Mouse (Mus musculus) telencephalon, adult 2 months (tissue): ENCODE data around the gene Sec61g.
"Not testable (repeated sequence)": the region's sequence is repeated elsewhere in the genome, so short reads cannot be mapped to it uniquely, and the experiment has no call there.

Experiments
- DNase-seq: peaks from one replicate; pipeline ENCODE4 v3.0.0-alpha.2; 2011; ENCODE audit warnings: low read depth, low spot score

Gene Sec61g

DNA sequence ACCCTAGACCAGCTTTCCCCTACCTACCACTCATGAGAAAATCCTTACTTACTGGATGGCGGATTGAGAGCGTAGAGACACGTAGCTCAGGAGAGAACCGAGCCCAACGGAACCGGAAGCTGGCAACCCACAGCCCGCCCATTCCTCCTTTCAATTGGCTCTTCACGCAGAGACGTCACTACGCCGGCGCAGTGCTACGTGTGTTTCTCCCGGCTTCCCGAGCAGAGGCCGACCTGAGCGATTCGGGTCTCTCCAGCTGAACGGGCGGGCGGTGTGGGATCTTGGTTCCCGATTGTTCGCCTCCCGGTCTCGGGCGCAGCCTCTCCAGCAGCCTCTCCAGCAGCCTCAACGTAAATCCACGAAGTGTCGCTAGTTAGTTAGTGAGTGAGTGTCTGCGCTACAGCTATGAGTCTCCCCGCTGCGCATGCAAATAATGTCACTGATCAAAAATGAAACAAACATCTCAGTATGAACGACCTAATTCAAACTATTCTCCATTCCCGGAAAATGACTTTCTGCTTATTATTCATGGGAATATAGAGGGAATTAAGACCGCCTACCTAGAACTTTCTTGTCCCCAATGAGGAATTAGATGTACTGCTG, at the start of gene Sec61g:
TSS of gene Sec61g (minus strand) at position 433 of the 603 bp plus-strand sequence.
- peak; percentile 91 for DNase-seq

DNA sequence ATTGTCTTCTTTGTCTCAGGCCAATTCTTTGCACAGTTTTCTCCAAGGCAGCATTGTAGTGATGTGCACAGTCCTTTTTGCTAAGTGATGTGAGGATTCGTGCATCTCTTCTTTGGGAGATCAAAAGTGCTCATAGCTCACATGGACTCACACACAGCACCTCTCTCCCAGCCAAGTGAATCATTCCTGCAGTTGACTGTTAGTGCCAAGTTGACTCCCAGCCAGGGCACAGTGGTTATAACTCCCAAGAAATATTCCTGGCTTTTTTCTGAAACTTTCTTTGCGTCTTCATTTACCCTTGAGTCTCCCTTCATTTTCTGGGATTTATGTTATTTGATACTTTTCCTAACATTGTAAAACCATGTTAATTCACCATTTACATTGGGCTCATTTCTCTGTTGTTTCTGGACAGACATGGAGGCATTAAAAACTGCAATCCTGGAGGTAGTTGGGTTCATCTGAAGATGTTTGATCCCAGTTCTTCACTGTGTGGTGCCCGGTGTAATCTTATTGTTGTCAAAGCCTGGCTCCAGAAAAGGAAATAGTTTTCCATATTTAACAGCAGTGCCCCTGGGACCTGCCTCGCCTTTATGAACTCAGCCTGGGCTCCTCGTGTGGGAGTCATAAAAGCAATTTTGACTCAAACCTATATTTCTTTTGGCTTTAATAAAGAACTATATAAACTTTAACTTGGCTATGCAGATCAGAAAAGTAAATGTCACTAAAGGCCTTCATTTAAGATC, 38.3 kb upstream of the Sec61g start:
- DNase-seq = no peak

DNA sequence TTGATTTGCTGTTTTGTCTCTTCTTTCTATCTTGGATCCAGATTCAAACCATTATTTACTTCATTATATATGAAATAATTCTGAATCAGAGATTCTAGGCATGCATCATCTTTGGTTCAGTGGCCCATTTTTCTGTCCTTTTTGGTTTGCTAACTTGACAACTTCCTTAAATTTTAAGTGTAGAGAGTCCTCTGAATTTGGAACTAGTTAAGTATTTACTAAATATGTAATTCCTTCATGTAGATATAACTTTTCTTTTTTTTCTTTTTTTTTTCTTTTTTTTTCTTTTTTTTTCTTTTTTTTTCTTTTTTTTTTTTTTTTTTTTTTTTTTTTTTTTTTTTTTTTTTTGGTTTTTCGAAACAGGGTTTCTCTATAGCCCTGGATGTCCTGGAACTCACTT, 29.1 kb upstream of the Sec61g start:
- DNase-seq = no peak

DNA sequence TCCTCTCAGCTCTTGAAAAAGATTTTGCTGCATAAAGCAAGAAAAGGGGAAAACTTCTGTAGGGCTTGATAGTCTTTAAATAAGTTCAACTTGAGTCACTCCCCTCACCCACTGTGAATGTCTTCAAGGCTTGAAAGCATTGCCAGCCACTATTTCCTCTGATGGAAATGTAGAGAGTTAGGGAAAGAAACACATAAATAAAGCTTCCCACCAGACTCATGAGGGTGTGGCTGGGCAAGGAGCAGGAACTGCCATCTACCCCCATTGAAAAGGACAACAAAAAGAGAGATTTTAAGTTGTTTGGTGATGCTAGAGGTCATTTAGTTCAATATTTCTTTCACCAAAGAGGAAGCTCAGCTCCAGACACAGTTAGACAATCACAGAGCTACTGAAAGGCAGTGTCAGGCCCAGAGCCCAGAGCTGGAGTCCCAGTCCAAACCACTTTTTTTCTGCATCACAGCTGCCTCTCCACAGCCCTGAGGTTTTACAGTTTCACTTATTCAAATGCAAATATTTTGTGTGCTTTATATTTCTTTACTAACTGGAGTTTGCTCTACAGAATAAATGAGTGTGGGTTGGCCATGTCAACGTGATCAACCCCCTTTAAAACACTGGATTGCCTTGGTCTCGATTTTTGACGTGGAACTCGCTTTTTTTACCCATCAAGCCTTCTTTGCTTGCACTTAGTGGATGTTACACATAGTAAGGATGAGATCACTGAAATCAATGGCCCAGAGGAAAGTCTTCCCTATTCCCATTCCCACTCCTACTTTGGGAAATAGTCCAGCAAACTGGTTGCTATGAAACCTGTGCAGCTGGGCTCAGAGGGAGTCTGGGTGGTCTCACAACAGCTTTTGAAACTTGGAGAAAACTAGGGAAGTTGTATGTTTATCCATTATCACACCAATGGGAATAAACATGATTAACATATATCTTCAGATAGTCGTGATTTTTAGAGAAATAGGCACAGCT, 26.6 kb upstream of the Sec61g start:
- no peak for DNase-seq

DNA sequence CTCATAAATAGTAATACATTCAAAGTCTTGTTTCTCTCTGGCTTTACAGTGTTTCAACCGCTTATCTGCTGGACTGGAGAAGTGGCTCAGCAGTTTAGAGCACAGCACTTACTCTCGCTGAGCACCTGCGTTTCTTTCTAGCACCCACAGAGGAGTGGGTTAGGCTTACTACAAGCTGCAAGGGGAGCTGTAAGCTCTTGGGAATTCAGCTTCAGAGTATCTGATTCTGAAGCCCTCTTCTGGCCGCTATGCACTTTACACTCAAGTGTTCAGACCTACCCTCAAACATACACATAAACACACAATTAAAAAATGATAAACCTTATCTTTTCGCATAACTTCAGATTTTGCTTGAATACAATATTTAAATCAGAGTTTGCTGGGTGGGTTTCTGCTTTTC, 24.6 kb upstream of the Sec61g start:
- DNase-seq = no peak

DNA sequence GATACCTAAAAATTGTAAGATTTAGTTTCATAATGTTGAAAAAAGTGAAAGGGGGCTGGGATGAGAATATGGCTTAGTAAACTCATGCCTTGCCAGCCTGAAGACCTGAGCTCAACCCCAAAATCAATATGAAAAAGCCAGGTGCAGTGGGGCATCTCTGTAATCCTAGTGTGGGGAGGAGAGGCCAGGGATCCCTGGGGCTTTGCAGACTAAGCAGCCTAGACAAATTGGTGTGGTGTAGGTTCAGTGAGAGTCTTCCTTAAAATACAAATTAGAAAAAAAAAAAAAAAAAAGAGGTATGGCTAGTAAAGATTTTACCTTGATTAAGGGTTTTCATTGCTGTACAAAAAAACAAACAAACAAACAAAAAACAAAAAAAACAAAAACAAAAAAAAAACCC, 20.6 kb upstream of the Sec61g start:
- DNase-seq = no peak

DNA sequence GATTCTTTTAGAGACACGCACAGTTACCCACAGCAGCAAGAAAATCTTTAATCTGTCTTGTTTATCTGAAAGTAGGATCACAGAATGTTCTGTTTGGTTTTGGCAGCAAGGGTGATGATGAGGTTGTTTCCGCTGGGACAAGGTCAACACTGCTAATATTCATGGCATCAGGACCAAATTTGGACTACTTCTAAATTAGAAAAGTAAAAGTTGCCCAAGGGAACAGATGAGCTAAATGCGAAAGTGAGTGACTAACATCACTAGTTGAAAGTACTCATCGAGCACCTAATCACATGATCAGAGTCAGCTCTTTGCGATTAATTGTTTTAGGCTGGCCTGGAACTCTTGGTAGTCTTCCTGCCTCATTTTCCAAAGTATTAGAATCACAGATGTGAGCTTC, 20.1 kb upstream of the Sec61g start:
- no peak for DNase-seq

DNA sequence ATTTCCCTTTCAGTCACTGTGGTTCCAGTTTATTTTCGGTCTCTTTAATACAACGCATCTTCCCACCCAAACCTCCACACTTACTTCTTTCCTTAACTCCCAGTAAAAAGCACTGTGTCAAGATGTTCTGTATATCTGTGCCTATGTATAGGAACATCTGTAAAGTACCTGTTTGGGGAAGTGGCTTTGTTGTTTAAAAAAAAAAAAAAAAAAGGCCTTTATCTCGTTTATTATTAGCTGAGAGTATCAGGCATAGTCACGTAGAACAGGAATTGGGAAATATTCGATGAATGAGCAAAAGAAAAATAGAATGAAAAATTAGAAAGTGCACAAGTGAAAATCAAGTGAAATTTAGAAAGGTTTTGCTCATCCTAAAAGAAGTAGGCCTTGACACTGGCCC, 19.5 kb upstream of the Sec61g start:
- DNase-seq = no peak

DNA sequence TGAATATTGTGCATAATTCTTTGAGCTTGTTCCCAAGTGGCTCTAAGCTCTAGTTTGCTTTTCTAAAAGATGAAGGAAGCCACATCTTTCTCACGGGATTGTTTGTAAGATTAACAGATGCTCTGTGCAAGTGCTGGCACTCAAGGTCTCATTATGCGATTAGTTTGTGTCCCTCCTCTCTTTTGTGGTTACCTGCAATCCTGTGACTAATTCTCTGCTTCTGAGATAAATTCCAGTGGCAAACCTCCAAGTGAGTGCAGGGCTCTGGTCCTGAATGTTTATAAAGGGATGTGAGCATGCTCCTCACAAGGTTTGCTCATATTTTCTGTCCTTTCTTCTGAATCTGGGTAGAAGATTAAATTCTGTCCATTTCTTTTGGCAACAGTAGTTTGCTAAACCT, 18.2 kb upstream of the Sec61g start:
- DNase-seq = no peak

DNA sequence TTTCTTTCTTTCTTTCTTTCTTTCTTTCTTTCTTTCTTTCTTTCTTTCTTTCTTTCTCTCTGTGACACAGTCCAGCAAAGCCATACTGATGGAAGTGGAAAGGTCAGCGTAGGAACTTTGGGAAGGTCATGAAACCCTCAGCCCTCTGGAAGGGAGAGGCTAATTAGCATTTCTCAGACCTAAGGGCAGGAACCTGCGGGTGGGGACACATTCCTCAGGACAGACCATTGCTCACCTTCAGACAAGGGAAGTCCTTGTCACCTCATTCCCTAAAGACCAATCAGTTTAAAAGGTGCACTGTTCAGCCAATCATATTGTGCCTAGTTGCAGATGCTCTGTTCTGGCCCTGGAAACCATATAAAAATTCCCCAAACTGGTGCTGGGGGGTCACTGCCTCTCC, 17.4 kb upstream of the Sec61g start:
- DNase-seq = no peak

DNA sequence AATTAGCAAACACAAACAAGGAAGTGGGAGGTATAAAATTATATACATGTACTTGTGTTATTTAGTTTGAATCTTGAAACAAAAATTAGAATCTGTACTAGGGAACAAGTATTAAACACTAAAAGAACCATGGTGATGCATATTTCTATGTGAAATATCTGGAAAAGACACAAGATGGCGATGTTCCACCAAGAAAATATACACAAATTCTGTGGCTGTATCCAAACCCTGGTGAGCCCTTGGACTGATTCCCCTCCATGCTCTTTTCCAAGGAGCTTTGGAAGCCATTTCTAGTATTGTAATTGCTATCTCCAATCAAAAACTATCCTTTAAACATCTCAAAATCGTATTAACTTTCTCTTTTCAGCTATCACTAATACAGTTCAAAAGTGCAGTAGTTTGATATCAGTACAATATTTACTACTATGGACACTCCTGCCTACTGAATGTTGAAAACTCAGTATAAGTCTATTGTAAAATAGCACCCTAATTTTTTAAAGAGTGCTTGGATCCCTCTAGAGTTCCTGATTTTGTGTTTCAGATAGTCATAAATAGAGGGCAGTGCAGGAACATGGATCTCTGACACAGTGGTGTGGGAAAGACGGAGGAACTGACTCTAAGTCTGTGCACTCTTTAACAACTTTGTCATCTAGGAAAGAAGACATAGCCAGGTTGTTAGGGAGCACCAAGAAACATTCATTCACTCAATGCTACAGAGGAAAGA, 16.8 kb upstream of the Sec61g start:
- DNase-seq = peak; percentile 24

DNA sequence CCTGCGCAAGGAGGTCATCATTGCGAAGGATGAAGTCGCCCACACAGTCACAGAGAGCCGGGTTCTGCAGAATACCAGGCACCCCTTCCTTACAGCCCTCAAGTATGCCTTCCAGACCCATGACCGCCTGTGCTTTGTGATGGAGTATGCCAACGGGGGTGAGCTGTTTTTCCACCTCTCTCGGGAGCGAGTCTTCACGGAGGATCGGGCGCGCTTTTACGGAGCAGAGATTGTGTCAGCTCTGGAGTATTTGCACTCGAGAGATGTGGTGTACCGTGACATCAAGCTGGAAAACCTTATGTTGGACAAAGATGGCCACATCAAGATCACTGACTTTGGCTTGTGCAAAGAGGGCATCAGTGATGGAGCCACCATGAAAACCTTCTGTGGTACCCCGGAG, 6.8 kb upstream of the Sec61g start:
- DNase-seq = not testable (repeated sequence)

DNA sequence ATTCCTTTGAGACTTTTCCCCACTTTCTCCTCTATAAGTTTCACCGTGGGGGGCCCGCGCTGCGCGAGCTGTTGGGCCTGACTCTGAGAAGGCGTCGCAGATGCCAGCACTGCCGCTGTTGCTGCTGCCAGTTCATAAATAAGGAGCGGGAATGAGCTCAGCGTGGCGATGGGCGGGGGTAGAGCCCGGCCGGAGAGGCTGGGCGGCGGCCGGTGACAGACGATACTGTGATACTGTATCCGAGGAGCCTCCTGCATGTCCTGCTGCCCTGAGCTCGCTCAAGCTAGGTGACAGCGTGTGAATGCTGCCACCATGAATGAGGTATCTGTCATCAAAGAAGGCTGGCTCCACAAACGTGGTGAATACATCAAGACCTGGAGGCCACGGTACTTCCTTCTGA, 5.9 kb upstream of the Sec61g start:
- not testable (repeated sequence) for DNase-seq

DNA sequence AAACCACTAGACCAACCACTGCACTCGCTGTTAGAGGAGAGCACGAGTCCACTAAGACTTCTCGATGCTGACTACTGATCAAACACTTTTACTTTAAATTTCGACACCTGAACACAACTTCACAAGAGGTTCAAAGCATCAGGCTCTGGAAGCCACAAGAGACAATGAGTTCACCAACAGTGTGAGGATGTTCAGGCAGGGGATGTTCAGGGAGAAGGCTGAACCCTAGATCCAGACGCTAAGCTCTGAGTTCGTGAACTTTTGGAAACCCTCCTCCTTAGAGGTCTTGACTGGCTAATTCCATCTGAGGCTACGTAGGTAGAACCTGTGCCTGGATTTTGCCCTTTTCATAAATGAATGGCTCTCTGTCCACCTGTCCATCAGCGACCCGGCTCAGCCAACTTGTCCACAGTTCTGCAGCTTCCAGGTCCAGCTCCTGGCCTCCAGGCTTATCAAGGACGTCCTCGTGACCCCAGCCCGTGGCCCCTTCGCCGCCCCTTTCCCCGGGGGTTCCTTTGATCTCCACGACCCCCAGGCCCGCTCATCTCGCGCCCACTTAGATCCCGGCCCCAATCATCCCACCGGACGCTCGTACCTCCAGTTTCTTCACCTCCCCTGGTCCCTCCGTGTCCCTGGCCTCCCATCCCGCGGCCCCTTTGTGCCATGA, 766 bp downstream of the Sec61g start:
- no peak for DNase-seq

DNA sequence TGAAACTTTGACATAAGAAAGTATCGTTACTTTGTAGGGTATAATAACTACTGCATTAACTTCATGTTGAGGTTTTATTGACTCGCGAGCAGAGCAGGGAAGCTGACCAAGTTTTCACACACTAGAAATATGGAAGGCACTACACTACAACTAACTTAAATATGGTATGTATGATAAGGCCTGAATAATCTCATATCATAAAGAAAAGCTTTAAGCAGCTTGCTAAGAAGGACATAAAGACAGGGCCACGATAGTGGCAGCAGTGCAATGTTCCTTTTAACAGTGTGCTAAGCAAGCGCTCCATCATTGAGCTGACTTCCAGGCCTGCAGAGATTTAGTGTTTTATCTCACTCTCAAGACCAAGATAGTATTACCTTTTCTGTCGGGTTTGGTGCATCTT, 2.3 kb downstream of the Sec61g start:
- DNase-seq = no peak

DNA sequence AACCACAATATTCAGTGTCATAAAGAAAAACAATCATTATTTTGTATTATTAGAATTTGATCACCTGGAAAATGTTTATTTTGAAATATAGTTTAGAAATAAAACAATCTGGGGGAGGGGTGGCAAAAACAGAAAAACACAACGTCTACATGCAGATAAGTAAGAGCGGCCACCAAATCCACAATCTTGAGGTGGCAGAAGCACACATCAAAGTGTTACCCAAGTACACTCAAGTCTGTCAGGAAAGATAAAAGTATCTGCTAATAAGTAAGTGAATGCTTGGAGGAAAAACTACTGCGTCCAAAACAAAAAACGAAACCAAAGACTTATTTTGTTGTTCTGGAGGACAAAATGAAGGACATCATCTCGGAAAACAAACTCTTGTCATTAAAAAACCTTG, 5.1 kb downstream of the Sec61g start:
- DNase-seq = no peak

DNA sequence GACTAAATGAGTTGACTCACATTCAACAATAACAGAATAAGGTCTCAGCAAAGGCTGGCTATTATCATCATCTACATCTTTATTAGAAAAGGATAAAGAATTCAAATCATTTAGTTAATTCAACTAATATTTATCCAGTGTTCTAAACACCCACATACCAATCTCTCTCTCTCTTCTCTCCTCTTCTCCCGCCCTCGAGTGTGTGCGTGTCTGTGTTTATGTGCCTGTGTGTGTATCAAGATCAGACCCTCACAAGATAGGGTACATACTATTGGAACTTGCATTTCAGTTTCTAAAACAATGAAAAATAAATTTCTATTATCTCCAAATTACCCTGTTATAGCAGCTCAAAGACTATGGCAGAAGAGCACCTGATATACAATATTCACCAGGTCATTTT, 5.5 kb downstream of the Sec61g start:
- no peak for DNase-seq

DNA sequence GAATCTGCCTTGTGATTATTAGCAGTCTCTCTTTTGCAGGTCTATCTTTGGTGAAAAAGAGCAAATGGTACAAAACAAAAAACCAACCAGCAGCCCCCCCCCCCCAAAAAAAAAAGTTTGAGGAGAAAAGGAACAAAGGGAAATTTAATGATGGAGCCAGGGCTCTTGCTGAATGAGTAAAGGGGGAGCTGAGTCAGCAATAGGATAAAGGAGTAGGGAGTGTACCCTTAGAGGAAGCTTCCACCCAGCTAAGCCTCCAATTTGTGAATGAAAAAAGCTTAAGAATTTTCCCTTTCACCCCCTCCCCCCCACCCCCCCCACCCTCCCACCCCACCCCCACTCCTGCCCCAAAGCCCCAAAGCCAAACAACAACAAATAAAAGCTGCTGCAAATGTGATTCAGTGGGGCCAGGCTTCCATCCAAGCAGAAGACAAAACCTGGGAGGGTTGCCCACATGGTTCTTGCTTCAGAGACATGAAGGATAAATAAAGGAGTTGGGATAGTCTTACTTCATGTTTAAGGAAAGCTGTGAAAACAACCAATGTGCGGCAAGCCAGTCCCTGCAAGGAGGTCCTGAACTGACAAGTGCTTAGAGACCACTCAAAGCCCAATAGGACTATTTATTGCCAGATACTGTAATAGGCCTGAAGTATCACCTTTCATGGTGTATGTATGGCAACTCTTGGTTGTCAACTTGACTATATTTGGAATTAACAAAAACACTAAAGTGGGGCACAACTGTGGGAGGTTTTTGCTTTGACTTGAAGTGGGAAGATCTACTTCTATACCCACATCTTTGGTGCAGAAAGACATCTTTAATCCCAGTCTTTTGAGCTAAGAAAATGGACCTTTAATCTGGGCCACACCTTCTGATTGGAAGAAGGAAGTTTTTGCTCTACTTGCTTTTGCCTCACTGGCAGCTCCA, 9.3 kb downstream of the Sec61g start:
- DNase-seq = no peak
